In the genomic region with DNA sequence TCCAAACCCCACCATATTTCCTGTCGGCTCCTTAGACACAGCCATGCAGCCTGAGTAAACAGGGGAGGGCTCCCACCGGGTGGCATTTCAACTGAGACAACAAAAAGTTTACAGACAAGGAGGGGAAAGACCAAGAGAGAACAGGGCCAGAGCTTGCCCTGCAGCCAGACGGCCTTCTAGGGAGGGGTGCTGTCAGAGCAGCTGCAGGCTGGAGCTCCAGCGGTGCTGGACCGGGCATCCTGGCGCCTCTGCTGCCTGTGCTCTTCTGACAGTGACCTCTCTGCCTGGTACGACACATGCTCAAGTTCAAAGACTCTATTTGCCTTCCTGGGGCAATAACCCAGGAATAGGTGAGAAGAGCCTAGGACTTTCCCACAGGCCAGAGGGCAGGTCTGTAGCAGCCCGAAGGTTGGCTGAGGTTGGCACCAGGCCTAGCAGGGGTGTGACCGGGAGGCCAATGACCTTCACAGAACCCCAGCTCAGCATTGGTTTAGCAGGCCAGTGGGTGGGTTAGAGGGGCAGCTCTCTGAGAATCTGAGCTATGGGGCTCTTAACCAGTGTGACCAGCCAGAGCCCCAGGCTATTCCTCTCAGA, we compare ENCODE assay signal across 12 mouse cellular contexts. TPM values are rescaled to one million over a fixed set of nuclear protein-coding genes. Genes with fewer than 3 reads are reported as not detected.
A peak's percentile ranks its signal among the peaks of the same experiment; 100 is the strongest.
DNase-seq lines count a peak whose midpoint lies in the region; ATAC-seq and TF ChIP-seq lines count a peak whose summit lies in the region.
"Had no signal": no experiment of that assay in that cellular context is flagged by ENCODE, and none has a peak within 500 bp of the region (broad histone marks: within the 10 kb centered on the region; RNA-seq: fewer than 3 reads in every experiment).

No protein-coding gene starts in this region.

- H3K9me3 ChIP-seq in intestine, embryonic 15.5 days, result no peaks in the 10 kb centered on the region; the same call in 1 of the 2 replicates

- H3K27me3 ChIP-seq in intestine, embryonic 15.5 days (replicated peaks), result no peaks in the 10 kb centered on the region
- no peaks in the 10 kb centered on the region for H3K27me3 ChIP-seq in liver, adult 2 months (ENCODE audit: control insufficient read depth, insufficient read depth, low read length)

- WGBS in intestine, embryonic 15.5 days, result 52% methylated on average over 9 of the region's 9 CpGs
- 15% methylated on average over 9 of the region's 9 CpGs for WGBS in liver, adult 2 months

- H3K79me2 ChIP-seq in liver, adult 2 months (ENCODE audit: control insufficient read depth, insufficient read depth, low read length), result no peaks in the 10 kb centered on the region

- peaks cover 5% of the 10 kb centered on the region; the same call in 1 of the 2 replicates for H3K4me1 ChIP-seq in intestine, embryonic 15.5 days (replicated peaks)
- peaks cover 21% of the 10 kb centered on the region for H3K4me1 ChIP-seq in liver, adult 2 months (ENCODE audit: control insufficient read depth, insufficient read depth, low read length)

- DNase-seq in ovary, postnatal 36 days (ENCODE audit: low spot score), result peak; percentile 47
- DNase-seq in ovary, adult 18-20 months (ENCODE audit: low spot score), result no peak
- peak; percentile 99 for DNase-seq in liver, adult 2 months (ENCODE audit: extremely low read depth, low read depth, low spot score)
- DNase-seq in layer of hippocampus, adult 8-10 months (ENCODE audit: low spot score in 2 of 2), result no peak
- no peak for DNase-seq in heart, postnatal 25 days (ENCODE audit: low spot score)
- no peak for DNase-seq in gastrocnemius, adult 18-20 months (ENCODE audit: low spot score)
- DNase-seq: cerebellum, postnatal 25 days; gastrocnemius, postnatal 10 days; lung, embryonic 14.5 days had no signal

- H3K4me3 ChIP-seq in intestine, embryonic 15.5 days (replicated peaks), result no peak overlapping the region
- H3K4me3 ChIP-seq in liver, adult 2 months (ENCODE audit: insufficient read depth, low read depth, low read length), result no peak overlapping the region
- H3K4me3 ChIP-seq: midbrain, embryonic 10.5 days had no signal

- TF ChIP-seq POLR2A in liver, adult 2 months (IDR thresholded peaks at IDR 0.05; ENCODE audit: extremely low read depth, insufficient read depth, low read length), result no peak

- H3K9ac ChIP-seq in intestine, embryonic 15.5 days, result no peak overlapping the region
- no peak overlapping the region for H3K9ac ChIP-seq in liver, adult 2 months (ENCODE audit: low read depth, low read length)
- H3K9ac ChIP-seq: lung, embryonic 14.5 days had no signal

- H3K27ac ChIP-seq in intestine, embryonic 15.5 days, result 0 out of 2 replicates have a peak overlapping the region, but pooled peaks have one; percentile 7
- peak overlapping the region; percentile 35 for H3K27ac ChIP-seq in liver, adult 2 months (replicated peaks; ENCODE audit: insufficient read depth, low read depth, low read length)
- H3K27ac ChIP-seq: midbrain, embryonic 10.5 days had no signal

- H3K36me3 ChIP-seq in intestine, embryonic 15.5 days, result no peaks in the 10 kb centered on the region
- no peaks in the 10 kb centered on the region for H3K36me3 ChIP-seq in liver, adult 2 months (ENCODE audit: control insufficient read depth, insufficient read depth, low read length)
- H3K36me3 ChIP-seq: midbrain, embryonic 10.5 days had no signal

- TF ChIP-seq CTCF in liver, adult 2 months (IDR thresholded peaks at IDR 0.05; ENCODE audit: low read depth, low read length), result no peak

- intact Hi-C loops in heart, postnatal 25 days (cut with DNase I), result loop anchor here (5.0 kb wide), 2 partner anchors 69 to 194 kb away; a partner anchor contains a TSS

- H3K4me2 ChIP-seq in intestine, embryonic 15.5 days (replicated peaks), result no peak overlapping the region
- H3K4me2 ChIP-seq: lung, embryonic 14.5 days had no signal

- peak; percentile 79 for ATAC-seq in intestine, embryonic 15.5 days
- ATAC-seq: forebrain, embryonic 14.5 days had no signal

RNA-seq across cellular contexts. Expression of a gene that starts 5.4 kb away (rescaled TPM):
- 19.9 and 21.7 TPM in 2 replicates for polyA plus RNA-seq in intestine, embryonic 15.5 days (2015; fragmentation: Nextera tagmentation; extraction: Ambion mirVana)
- 14.9 and 22.6 TPM in 2 replicates for total RNA-seq in liver, adult 2 months (2014; rRNA removed)
- polyA plus RNA-seq in liver, adult 2 months (2012; rRNA removed), result 25.8 and 34.2 TPM in 2 replicates
- 10 to 100 TPM; 31.5 to 39.0 (median 35.7) TPM for total RNA-seq in layer of hippocampus, adult 8-10 months (2022)
- total RNA-seq in heart, postnatal 25 days (2021), result 10 to 100 TPM; 21.8 to 23.9 TPM
- total RNA-seq in gastrocnemius, adult 18-20 months (2021), result 10 to 100 TPM; 24.5 to 26.0 TPM

Comparison
In these comparisons a context has a peak if more than half of its experiments do, and no peak if none do; other contexts are left out.
1. DNase-seq: peak in ovary, postnatal 36 days (single experiment) and liver, adult 2 months (single experiment); none in ovary, adult 18-20 months (single experiment), layer of hippocampus, adult 8-10 months (0 of 2), heart, postnatal 25 days (single experiment) and gastrocnemius, adult 18-20 months (single experiment).